Mouse (Mus musculus) bone marrow, adult 2 months (tissue): ENCODE measurements at regions not wholly inside any gene's neighbourhood (a gene's known extent, or its start where the extent isn't known, plus 50 kb on each side); places are given as distances from the start of the nearest gene placed in this dataset.

Source experiments
- CTCF ChIP-seq: fragments of 200-500 bp; IDR thresholded peaks from 2 replicates; pipeline ENCODE4 v1.5.1; 2011; ENCODE audit warnings: low read length, control low read depth; ENCODE audit not compliant: control insufficient read depth, insufficient read depth
- POLR2A ChIP-seq: fragments of 200-500 bp; IDR thresholded peaks from 2 replicates; pipeline ENCODE4 v1.6.1; 2011; ENCODE audit warnings: low read depth, mild to moderate bottlenecking, control low read depth, low read length, borderline replicate concordance; ENCODE audit not compliant: control insufficient read depth

- no peak for TF ChIP-seq CTCF
- no peak for TF ChIP-seq POLR2A
These were observed 74.3 kb upstream of the A2m start for GRCm38 (mm10) chr6:121560852-121561251.
